ENCODE assay signal across 29 mouse cellular contexts in genomic region chr2:103644418-103644817, GRCm38 (mm10).
DNase-seq lines count a peak whose midpoint lies in the region; ATAC-seq and TF ChIP-seq lines count a peak whose summit lies in the region.
"Had no signal": no experiment of that assay in that cellular context is flagged by ENCODE, and none has a peak within 500 bp of the region (broad histone marks: within the 10 kb centered on the region; RNA-seq: fewer than 3 reads in every experiment).

No protein-coding gene starts in this region.

- no peak for TF ChIP-seq CTCF in hindbrain, postnatal 0 days (IDR thresholded peaks at IDR 0.05; ENCODE audit: low read depth)
- no peak for TF ChIP-seq CTCF in brain, embryonic 14.5 days (IDR thresholded peaks at IDR 0.05; ENCODE audit: borderline replicate concordance, extremely low read depth, insufficient read depth, insufficient read length)
- no peak for TF ChIP-seq CTCF in left cerebral cortex, adult 2 months (IDR thresholded peaks at IDR 0.05)

- 29% methylated on average over 1 of the region's 1 CpGs for WGBS in hindbrain, embryonic 10.5 days
- 24% methylated on average over 1 of the region's 1 CpGs for WGBS in hindbrain, postnatal 0 days
- 10% methylated on average over 1 of the region's 1 CpGs for WGBS in forebrain, embryonic 15.5 days
- WGBS in hindbrain, embryonic 13.5 days = 27% methylated on average over 1 of the region's 1 CpGs

- H3K36me3 ChIP-seq in hindbrain, embryonic 10.5 days = no peaks in the 10 kb centered on the region
- no peaks in the 10 kb centered on the region for H3K36me3 ChIP-seq in hindbrain, postnatal 0 days (ENCODE audit: insufficient read depth, low read length)
- no peaks in the 10 kb centered on the region for H3K36me3 ChIP-seq in forebrain, embryonic 15.5 days
- no peaks in the 10 kb centered on the region for H3K36me3 ChIP-seq in hindbrain, embryonic 13.5 days
- H3K36me3 ChIP-seq: embryonic facial prominence, embryonic 15.5 days; limb, embryonic 12.5 days; liver, embryonic 15.5 days; midbrain, embryonic 10.5 days; midbrain, embryonic 15.5 days; neural tube, embryonic 12.5 days had no signal

- peak overlapping the region; percentile 54; the same call in 1 of the 2 replicates for H3K27ac ChIP-seq in hindbrain, embryonic 10.5 days
- H3K27ac ChIP-seq in hindbrain, postnatal 0 days = no peak overlapping the region
- H3K27ac ChIP-seq in forebrain, embryonic 15.5 days (replicated peaks) = peak overlapping the region; percentile 27; the same call in 1 of the 2 replicates
- peak overlapping the region; percentile 19 for H3K27ac ChIP-seq in hindbrain, embryonic 13.5 days
- no peak overlapping the region; the same call in 1 of the 2 replicates for H3K27ac ChIP-seq in left cerebral cortex, adult 2 months
- H3K27ac ChIP-seq: embryonic facial prominence, embryonic 15.5 days; limb, embryonic 12.5 days; liver, embryonic 15.5 days; midbrain, embryonic 15.5 days; neural tube, embryonic 12.5 days had no signal

- no peak overlapping the region for H3K9ac ChIP-seq in hindbrain, postnatal 0 days (replicated peaks; ENCODE audit: low read length)
- H3K9ac ChIP-seq in forebrain, embryonic 15.5 days (replicated peaks) = no peak overlapping the region
- no peak overlapping the region for H3K9ac ChIP-seq in hindbrain, embryonic 13.5 days
- H3K9ac ChIP-seq: embryonic facial prominence, embryonic 15.5 days; limb, embryonic 12.5 days; liver, embryonic 15.5 days; lung, embryonic 14.5 days; midbrain, embryonic 15.5 days; neural tube, embryonic 12.5 days had no signal

- H3K27me3 ChIP-seq in hindbrain, embryonic 10.5 days (ENCODE audit: insufficient read depth, poor library complexity, severe bottlenecking) = peaks cover 69% of the 10 kb centered on the region
- no peaks in the 10 kb centered on the region for H3K27me3 ChIP-seq in hindbrain, postnatal 0 days (ENCODE audit: insufficient read depth, low read length)
- H3K27me3 ChIP-seq in forebrain, embryonic 15.5 days = no peaks in the 10 kb centered on the region
- peaks cover 28% of the 10 kb centered on the region for H3K27me3 ChIP-seq in hindbrain, embryonic 13.5 days
- H3K27me3 ChIP-seq: embryonic facial prominence, embryonic 15.5 days; limb, embryonic 12.5 days; midbrain, embryonic 15.5 days had no signal

- no peaks in the 10 kb centered on the region for H3K9me3 ChIP-seq in hindbrain, embryonic 10.5 days
- H3K9me3 ChIP-seq in hindbrain, postnatal 0 days (ENCODE audit: low read length) = no peaks in the 10 kb centered on the region
- no peaks in the 10 kb centered on the region for H3K9me3 ChIP-seq in forebrain, embryonic 15.5 days
- no peaks in the 10 kb centered on the region for H3K9me3 ChIP-seq in hindbrain, embryonic 13.5 days
- H3K9me3 ChIP-seq: embryonic facial prominence, embryonic 15.5 days; limb, embryonic 12.5 days; liver, embryonic 15.5 days; midbrain, embryonic 10.5 days; midbrain, embryonic 15.5 days; neural tube, embryonic 12.5 days had no signal

- no peak for ATAC-seq in hindbrain, postnatal 0 days
- ATAC-seq in forebrain, embryonic 15.5 days (replicated peaks) = peak; percentile 77
- ATAC-seq in hindbrain, embryonic 13.5 days (ENCODE audit: low FRiP score) = no peak
- ATAC-seq: intestine, postnatal 0 days had no signal

- no peak overlapping the region for H3K4me2 ChIP-seq in hindbrain, postnatal 0 days (ENCODE audit: low read depth, low read length)
- H3K4me2 ChIP-seq in forebrain, embryonic 15.5 days (replicated peaks) = no peak overlapping the region
- no peak overlapping the region for H3K4me2 ChIP-seq in hindbrain, embryonic 13.5 days
- H3K4me2 ChIP-seq: embryonic facial prominence, embryonic 15.5 days; heart, embryonic 11.5 days; limb, embryonic 12.5 days; liver, embryonic 15.5 days; lung, embryonic 14.5 days; midbrain, embryonic 15.5 days had no signal

- no peak overlapping the region for H3K4me3 ChIP-seq in hindbrain, embryonic 10.5 days
- H3K4me3 ChIP-seq in hindbrain, postnatal 0 days (ENCODE audit: low read length) = no peak overlapping the region
- H3K4me3 ChIP-seq in forebrain, embryonic 15.5 days = no peak overlapping the region
- no peak overlapping the region for H3K4me3 ChIP-seq in hindbrain, embryonic 13.5 days
- no peak overlapping the region for H3K4me3 ChIP-seq in left cerebral cortex, adult 2 months
- H3K4me3 ChIP-seq: embryonic facial prominence, embryonic 15.5 days; limb, embryonic 12.5 days; liver, embryonic 15.5 days; midbrain, embryonic 10.5 days; midbrain, embryonic 15.5 days; neural tube, embryonic 12.5 days had no signal

- DNase-seq in hindbrain, embryonic 10.5 days (ENCODE audit: low spot score) = no peak
- no peak for DNase-seq in hindbrain, postnatal 0 days (ENCODE audit: low spot score)
- peak; percentile 78 for DNase-seq in brain, embryonic 14.5 days (ENCODE audit: low read depth)
- no peak for DNase-seq in left cerebral cortex, adult 2 months (ENCODE audit: extremely low spot score in 1 of 2, low spot score in 2 of 2)
- DNase-seq in heart, postnatal 14 days = no peak
- no peak for DNase-seq in embryo, embryonic 11 days
- DNase-seq: adrenal gland, postnatal 25 days; B cell, adult 2 months; cerebellum, adult 11 months; cerebellum, adult 9-10 months; gastrocnemius, postnatal 36 days; heart, adult 18-20 months; heart, postnatal 10 days; kidney, adult 9 months; kidney, postnatal 10 days; layer of hippocampus, adult 9-11 months; lung, embryonic 14.5 days; right cerebral cortex, adult 18-20 months; thymus, postnatal 14 days had no signal

- intact Hi-C loops in left cerebral cortex, adult 2 months (cut with DNase I) = loop anchor here (5.0 kb wide), 1 partner anchor 77 kb away; the partner anchor contains the start of gene Abtb2
- intact Hi-C loops in heart, postnatal 14 days (cut with DNase I) = loop anchor here (5.0 kb wide), 1 partner anchor 77 kb away; the partner anchor contains the start of gene Abtb2

- peaks cover 46% of the 10 kb centered on the region for H3K4me1 ChIP-seq in hindbrain, embryonic 10.5 days (replicated peaks)
- H3K4me1 ChIP-seq in hindbrain, postnatal 0 days (ENCODE audit: insufficient read depth, low read length) = peaks cover 11% of the 10 kb centered on the region
- H3K4me1 ChIP-seq in forebrain, embryonic 15.5 days = peaks cover 16% of the 10 kb centered on the region
- H3K4me1 ChIP-seq in hindbrain, embryonic 13.5 days (replicated peaks) = peaks cover 45% of the 10 kb centered on the region
- H3K4me1 ChIP-seq: liver, embryonic 15.5 days had no signal

- TF ChIP-seq POLR2A in brain, embryonic 14.5 days (IDR thresholded peaks at IDR 0.05; ENCODE audit: borderline replicate concordance, extremely low read depth, insufficient read depth, insufficient read length, poor library complexity, severe bottlenecking) = no peak

Comparison
In these comparisons a context has a peak if more than half of its experiments do, and no peak if none do; other contexts are left out.
1. H3K27ac ChIP-seq: peak in hindbrain, embryonic 10.5 days (single experiment), forebrain, embryonic 15.5 days (single experiment) and hindbrain, embryonic 13.5 days (single experiment); none in hindbrain, postnatal 0 days (single experiment) and left cerebral cortex, adult 2 months (single experiment).